Mouse (Mus musculus) liver, adult 2 months (tissue): ENCODE results near the gene Krt82. TPM values are rescaled to one million over a fixed set of nuclear protein-coding genes. Genes with fewer than 3 reads are reported as not detected.
"Not testable (repeated sequence)": the region's sequence is repeated elsewhere in the genome, so short reads cannot be mapped to it uniquely, and the experiment has no call there.

Experiments
- DNase-seq: peaks from one replicate; pipeline ENCODE4 v3.0.0-alpha.2; 2011; ENCODE audit warnings: low read depth, low spot score; ENCODE audit errors: extremely low read depth
- H3K27ac ChIP-seq: fragments of 200-500 bp; replicated peaks from 2 replicates; pipeline ENCODE4 v1.5.1; 2012; ENCODE audit warnings: low read depth, mild to moderate bottlenecking, control low read depth, inconsistent platforms, low read length; ENCODE audit not compliant: insufficient read depth
- H3K27me3 ChIP-seq: fragments of 200-500 bp; 2 replicates; pipeline ENCODE4 v1.6.1; 2012; ENCODE audit warnings: mild to moderate bottlenecking, moderate library complexity, low read length, inconsistent platforms; ENCODE audit not compliant: control insufficient read depth, insufficient read depth
- H3K36me3 ChIP-seq: fragments of 200-500 bp; 2 replicates; pipeline ENCODE4 v1.6.1; 2012; ENCODE audit warnings: low read length, inconsistent platforms; ENCODE audit not compliant: control insufficient read depth, insufficient read depth
- H3K4me1 ChIP-seq: fragments of 200-500 bp; 2 replicates; pipeline ENCODE4 v1.6.1; 2011; ENCODE audit warnings: low read length; ENCODE audit not compliant: control insufficient read depth, insufficient read depth
- H3K4me3 ChIP-seq: fragments of 200-500 bp; 2 replicates; pipeline ENCODE4 v1.5.1; 2011; ENCODE audit warnings: low read depth, mild to moderate bottlenecking, control low read depth, low read length, moderate library complexity; ENCODE audit not compliant: insufficient read depth
- H3K79me2 ChIP-seq: fragments of 200-500 bp; 2 replicates; pipeline ENCODE4 v1.6.1; 2012; ENCODE audit warnings: inconsistent platforms, mild to moderate bottlenecking, low read length, moderate library complexity; ENCODE audit not compliant: control insufficient read depth, insufficient read depth
- H3K9ac ChIP-seq: fragments of 200-500 bp; 2 replicates; pipeline ENCODE4 v1.6.1; 2012; ENCODE audit warnings: low read depth, mild to moderate bottlenecking, control low read depth, inconsistent platforms, low read length
- CTCF ChIP-seq: fragments of 200-500 bp; IDR thresholded peaks from 2 replicates; pipeline ENCODE4 v1.5.1; 2011; ENCODE audit warnings: low read depth, low read length, control low read depth
- POLR2A ChIP-seq: fragments of 200-500 bp; IDR thresholded peaks from 2 replicates; pipeline ENCODE4 v1.6.1; 2011; ENCODE audit warnings: low read length, control low read depth; ENCODE audit not compliant: insufficient read depth; ENCODE audit errors: extremely low read depth
- WGBS: fragments of 180-500 bp; shearing (Covaris S2); methylation state at CpG from one replicate; pipeline ENCODE4 v1.1.7; 2018; 5-methylcytosine and 5-hydroxymethylcytosine counted together
- polyA plus RNA-seq: library from polyadenylated mRNA; depleted of rRNA; stranded (reverse); fragments of >200 nt; gene quantifications from 2 replicates; pipeline ENCODE4 v1.2.3, GENCODE M21; 2012
- total RNA-seq: library from RNA; depleted of rRNA; stranded (reverse); fragments of >200 nt; gene quantifications from 2 replicates; pipeline ENCODE4 v1.2.3, GENCODE M21; 2014

Gene Krt82
- total and polyA plus RNA-seq, 2 experiments = not detected

- H3K4me3 ChIP-seq = no peak within 1 kb of the TSS
- no peaks in the 10 kb centered on the region for H3K36me3 ChIP-seq
- DNase-seq = no peak
- TF ChIP-seq POLR2A = no peak
- no peak for TF ChIP-seq CTCF
- H3K9ac ChIP-seq = no peak within 1 kb of the TSS
- no peaks in the 10 kb centered on the region for H3K27me3 ChIP-seq
- no peak within 1 kb of the TSS for H3K27ac ChIP-seq
- H3K79me2 ChIP-seq = no peaks in the 10 kb centered on the region
- 82% methylated on average over 7 of the region's 7 CpGs for WGBS
- no peaks in the 10 kb centered on the region for H3K4me1 ChIP-seq
Measured at GRCm38 (mm10) chr15:101532720-101533119, 17.7 kb downstream of the Krt82 start, which contains the start of gene Krt84. Gene Krt84 (minus strand): TSS chr15:101532820.

- Histone ChIP-seq H3K79me2 (no peaks in the 10 kb centered on the region), H3K9ac (no peak overlapping the region), H3K27ac (no peak overlapping the region), H3K4me1 (no peaks in the 10 kb centered on the region), H3K27me3 (no peaks in the 10 kb centered on the region; the same call in 1 of the 2 replicates), H3K36me3 (no peaks in the 10 kb centered on the region), H3K4me3 (no peak overlapping the region)
- DNase-seq = peak; percentile 1
- WGBS = 54% methylated on average over 4 of the region's 4 CpGs
- TF ChIP-seq POLR2A = no peak
- no peak for TF ChIP-seq CTCF
Measured at GRCm38 (mm10) chr15:101522556-101523232, 27.8 kb downstream of the Krt82 start.

- Histone ChIP-seq H3K36me3 (no peaks in the 10 kb centered on the region), H3K79me2 (no peaks in the 10 kb centered on the region), H3K27me3 (no peaks in the 10 kb centered on the region; the same call in 1 of the 2 replicates), H3K9ac (no peak overlapping the region), H3K4me3 (no peak overlapping the region), H3K4me1 (no peaks in the 10 kb centered on the region), H3K27ac (no peak overlapping the region)
- peak; percentile 50 for DNase-seq
- peak; percentile 85 for TF ChIP-seq CTCF
- TF ChIP-seq POLR2A = no peak
- 8% methylated on average over 2 of the region's 2 CpGs for WGBS
Measured at GRCm38 (mm10) chr15:101519792-101520191, 30.7 kb downstream of the Krt82 start.

- not testable (repeated sequence) for H3K4me3 ChIP-seq, DNase-seq, H3K9ac ChIP-seq, H3K27ac ChIP-seq, H3K27me3 ChIP-seq, H3K4me1 ChIP-seq, H3K79me2 ChIP-seq, H3K36me3 ChIP-seq
- WGBS = 66% methylated on average over 2 of the region's 2 CpGs
Measured at GRCm38 (mm10) chr15:101517161-101517560, 33.3 kb downstream of the Krt82 start, which contains the start of gene Gm49425. Gene Gm49425 (minus strand): TSS chr15:101517261.

- no peaks in the 10 kb centered on the region for H3K27me3 ChIP-seq
- DNase-seq = no peak
- no peak for TF ChIP-seq CTCF
- no peak for TF ChIP-seq POLR2A
- H3K9ac ChIP-seq = no peak overlapping the region
- H3K36me3 ChIP-seq = no peaks in the 10 kb centered on the region
- WGBS = 70% methylated on average over 9 of the region's 9 CpGs
- H3K4me3 ChIP-seq = no peak overlapping the region
- H3K4me1 ChIP-seq = no peaks in the 10 kb centered on the region
- no peaks in the 10 kb centered on the region for H3K79me2 ChIP-seq
- H3K27ac ChIP-seq = no peak overlapping the region
Measured at GRCm38 (mm10) chr15:101508247-101508646, 42.2 kb downstream of the Krt82 start.
